Mouse (Mus musculus) cortical plate, adult 2 months (tissue): Measurements from ENCODE around the gene Rmi1. TPM values are rescaled to one million over a fixed set of nuclear protein-coding genes. Genes with fewer than 3 reads are reported as not detected.
"Not testable (repeated sequence)": the region's sequence is repeated elsewhere in the genome, so short reads cannot be mapped to it uniquely, and the experiment has no call there.

ENCODE experiments used
- H3K27ac ChIP-seq: fragments of 200-500 bp; 2 replicates; pipeline ENCODE4 v1.5.1; 2012; ENCODE audit warnings: low read length, control low read depth, inconsistent platforms; ENCODE audit not compliant: insufficient read depth
- H3K4me1 ChIP-seq: fragments of 200-500 bp; 2 replicates; pipeline ENCODE4 v1.6.1; 2011; ENCODE audit warnings: low read length; ENCODE audit not compliant: control insufficient read depth, insufficient read depth
- H3K4me3 ChIP-seq: fragments of 200-500 bp; 2 replicates; pipeline ENCODE4 v1.5.1; 2011; ENCODE audit warnings: mild to moderate bottlenecking, low read length, control low read depth; ENCODE audit not compliant: insufficient read depth
- CTCF ChIP-seq: fragments of 200-500 bp; IDR thresholded peaks from 2 replicates; pipeline ENCODE4 v1.5.1; 2011; ENCODE audit warnings: mild to moderate bottlenecking, control low read depth, low read length; ENCODE audit not compliant: insufficient read depth; ENCODE audit errors: extremely low read depth
- POLR2A ChIP-seq: fragments of 200-500 bp; IDR thresholded peaks from 2 replicates; pipeline ENCODE4 v1.6.1; 2011; ENCODE audit warnings: mild to moderate bottlenecking, low read length, control low read depth; ENCODE audit not compliant: insufficient read depth; ENCODE audit errors: extremely low read depth
- polyA plus RNA-seq: library from polyadenylated mRNA; depleted of rRNA; stranded (reverse); fragments of >200 nt; gene quantifications from 2 replicates; pipeline ENCODE4 v1.2.3, GENCODE M21; 2012; rRNA removed

The Rmi1 gene
- polyA plus RNA-seq, 1 experiment: 12.2 TPM

DNA sequence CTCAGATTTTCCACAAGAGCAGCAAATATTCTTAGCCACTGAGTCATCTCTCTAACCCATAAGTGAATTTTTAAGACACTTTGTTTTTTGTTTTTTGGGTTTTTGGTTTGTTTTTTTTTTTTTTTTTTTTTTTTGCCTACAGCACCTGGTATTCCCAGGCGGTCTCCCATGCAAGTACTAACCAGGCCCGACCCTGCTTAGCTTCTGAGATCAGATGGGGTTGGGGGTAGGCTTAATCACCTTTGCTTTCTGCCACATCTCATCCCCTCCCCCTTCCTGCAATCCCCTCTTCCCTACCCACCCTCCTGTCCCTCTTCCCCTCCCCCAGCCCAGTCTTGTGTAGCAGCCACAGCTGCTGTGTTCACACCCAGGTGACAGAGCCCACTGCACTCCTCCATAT lies 37.7 kb downstream of the Rmi1 start:
- Histone ChIP-seq H3K4me1 (no peaks in the 10 kb centered on the region), H3K4me3 (no peak overlapping the region), H3K27ac (no peak overlapping the region)
- no peak for TF ChIP-seq POLR2A
- TF ChIP-seq CTCF: no peak

DNA sequence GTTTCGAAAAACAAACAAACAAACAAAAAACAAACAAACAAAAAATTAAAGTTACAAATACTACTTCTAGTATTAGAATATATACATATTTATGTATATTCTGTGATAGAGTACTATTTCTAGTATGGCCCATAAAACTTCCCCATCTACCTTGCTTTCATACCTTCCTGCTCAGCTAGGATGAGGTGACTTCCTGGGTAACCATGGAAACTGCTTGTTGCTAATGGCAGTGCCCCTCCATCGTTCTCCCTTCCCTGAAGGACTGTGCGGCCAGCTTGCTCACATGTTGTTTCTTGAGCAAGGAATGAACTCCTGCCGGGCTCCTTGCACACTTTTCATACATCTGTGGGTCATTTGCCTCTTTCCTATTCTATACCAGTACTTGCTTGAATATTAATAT lies 41.3 kb downstream of the Rmi1 start:
- H3K4me3 ChIP-seq: no peak overlapping the region
- H3K27ac ChIP-seq: no peak overlapping the region
- TF ChIP-seq POLR2A (no peak), CTCF (no peak)
- no peaks in the 10 kb centered on the region for H3K4me1 ChIP-seq

GRCm38 (mm10) chr13:58443787-58444186 lies 41.7 kb downstream of the Rmi1 start:
- no peak for TF ChIP-seq POLR2A
- TF ChIP-seq CTCF: no peak
- no peak overlapping the region for H3K4me3 ChIP-seq
- H3K4me1 ChIP-seq: no peaks in the 10 kb centered on the region
- H3K27ac ChIP-seq: no peak overlapping the region

DNA sequence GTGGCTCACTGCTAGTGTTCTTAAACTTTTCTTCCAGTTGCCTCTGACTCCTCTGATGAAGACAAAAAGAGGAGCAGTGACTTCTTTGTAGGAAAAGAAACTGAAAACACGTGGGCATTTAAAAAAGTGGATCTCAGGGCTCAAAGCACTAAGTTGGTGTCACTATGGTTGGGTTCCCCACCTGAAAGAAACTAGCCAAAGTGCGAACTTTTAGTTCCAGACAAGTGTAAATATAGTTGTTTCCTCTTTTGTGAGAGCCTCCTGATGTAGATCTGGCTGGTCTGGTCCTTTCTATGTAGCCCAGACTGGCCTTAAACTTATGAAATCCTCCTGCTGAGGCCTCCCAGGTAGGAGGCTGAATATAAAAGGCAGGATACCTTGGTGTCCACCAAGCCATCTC lies 44.5 kb downstream of the Rmi1 start:
- Histone ChIP-seq H3K4me1 (no peaks in the 10 kb centered on the region), H3K4me3 (no peak overlapping the region), H3K27ac (no peak overlapping the region)
- TF ChIP-seq CTCF (no peak), POLR2A (no peak)

- no peaks in the 10 kb centered on the region for H3K4me1 ChIP-seq
Measured at GRCm38 (mm10) chr13:58450459-58451182, 48.6 kb downstream of the Rmi1 start.

DNA sequence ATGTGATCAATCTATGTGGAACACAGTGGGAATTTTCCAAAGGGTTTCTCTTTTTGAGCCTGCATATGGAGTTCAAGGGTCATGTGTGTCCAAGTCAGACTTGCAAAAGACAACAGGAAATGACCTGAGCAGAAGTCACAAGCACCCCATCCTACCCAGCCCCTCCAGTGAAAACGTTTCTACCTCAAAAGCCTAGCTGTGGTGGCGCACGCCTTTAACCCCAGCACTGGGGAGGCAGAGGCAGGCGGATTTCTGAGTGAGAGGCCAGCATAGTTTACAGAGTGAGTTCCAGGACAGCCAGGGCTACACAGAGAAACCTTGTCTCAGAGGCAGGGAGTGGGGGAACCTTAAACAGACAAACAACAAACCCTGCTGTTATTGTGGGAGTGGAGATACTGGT lies 50.2 kb downstream of the Rmi1 start:
- Histone ChIP-seq H3K27ac (no peak overlapping the region), H3K4me1 (no peaks in the 10 kb centered on the region), H3K4me3 (no peak overlapping the region)
- TF ChIP-seq POLR2A: no peak
- no peak for TF ChIP-seq CTCF

More at GRCm38 (mm10) chr13:58450459-58451182, 48.6 kb downstream of the Rmi1 start:
- no peak overlapping the region for H3K27ac ChIP-seq
- H3K4me3 ChIP-seq: no peak overlapping the region
- TF ChIP-seq POLR2A (no peak), CTCF (no peak)

DNA sequence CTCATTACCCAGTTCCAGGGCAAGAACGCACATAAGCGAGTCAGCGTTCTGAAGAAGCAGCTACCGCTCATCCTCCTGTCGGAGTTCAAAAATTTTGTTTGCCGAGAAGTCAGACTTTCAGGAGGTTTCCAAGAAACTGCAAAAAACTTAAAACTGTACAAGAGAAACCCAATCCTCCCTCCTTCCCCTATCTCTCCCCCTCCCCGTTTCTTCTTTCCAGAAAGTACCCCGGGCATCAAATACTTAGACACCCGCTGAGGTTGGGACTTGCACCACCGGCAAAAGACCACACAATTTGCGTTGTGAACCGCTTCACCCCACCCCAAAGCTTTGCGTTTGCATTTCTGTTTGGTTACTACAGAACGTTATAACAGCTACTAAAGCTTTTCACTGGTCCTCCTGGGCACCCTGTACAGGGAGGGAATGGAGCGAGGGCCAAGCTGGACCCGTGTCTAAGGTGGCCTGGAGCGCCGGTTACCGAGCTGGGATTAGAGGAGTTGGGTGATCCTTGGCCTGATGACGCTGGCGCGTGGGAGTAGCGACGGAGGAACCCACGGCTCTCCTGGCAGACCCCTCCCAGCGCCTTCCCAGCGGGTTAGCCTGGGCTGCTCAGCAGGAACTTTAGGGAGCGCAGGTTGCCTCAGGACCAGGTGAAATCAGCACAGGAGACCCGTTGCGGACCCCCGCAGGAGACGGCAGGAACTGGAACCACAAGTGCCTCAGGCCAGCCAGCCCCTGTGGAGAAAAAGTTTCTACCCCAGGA lies 50.8 kb downstream of the Rmi1 start:
- no peak overlapping the region for H3K4me3 ChIP-seq
- no peak overlapping the region for H3K27ac ChIP-seq
- TF ChIP-seq CTCF: no peak
- no peak for TF ChIP-seq POLR2A
- H3K4me1 ChIP-seq: no peaks in the 10 kb centered on the region

DNA sequence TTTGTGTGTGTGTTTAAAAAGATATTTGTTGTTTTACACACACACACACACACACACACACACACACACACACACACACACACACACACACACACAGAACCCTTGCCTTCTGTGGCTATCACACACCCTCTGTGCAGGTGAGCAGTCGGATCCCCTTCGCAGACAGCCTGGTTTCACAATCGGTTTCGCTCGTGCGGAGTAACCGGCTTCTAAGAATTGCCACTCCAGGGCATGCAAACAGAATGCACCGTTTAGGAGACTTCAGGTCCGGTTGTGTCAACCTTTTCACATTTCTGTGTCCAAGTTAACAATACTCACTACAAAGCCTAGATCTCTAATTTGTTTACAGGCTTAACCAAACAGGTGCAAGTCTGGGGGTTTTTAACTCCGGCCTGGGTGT lies 51.5 kb downstream of the Rmi1 start:
- Histone ChIP-seq H3K4me1 (no peaks in the 10 kb centered on the region), H3K4me3 (no peak overlapping the region)
- TF ChIP-seq POLR2A: no peak
- no peak for TF ChIP-seq CTCF

GRCm38 (mm10) chr13:58456547-58456946 lies 54.5 kb downstream of the Rmi1 start:
- no peaks in the 10 kb centered on the region for H3K4me1 ChIP-seq
- no peak overlapping the region for H3K4me3 ChIP-seq
- no peak overlapping the region for H3K27ac ChIP-seq
- no peak for TF ChIP-seq CTCF

More for the DNA sequence above, 51.5 kb downstream of the Rmi1 start:
- H3K27ac ChIP-seq: no peak overlapping the region

DNA sequence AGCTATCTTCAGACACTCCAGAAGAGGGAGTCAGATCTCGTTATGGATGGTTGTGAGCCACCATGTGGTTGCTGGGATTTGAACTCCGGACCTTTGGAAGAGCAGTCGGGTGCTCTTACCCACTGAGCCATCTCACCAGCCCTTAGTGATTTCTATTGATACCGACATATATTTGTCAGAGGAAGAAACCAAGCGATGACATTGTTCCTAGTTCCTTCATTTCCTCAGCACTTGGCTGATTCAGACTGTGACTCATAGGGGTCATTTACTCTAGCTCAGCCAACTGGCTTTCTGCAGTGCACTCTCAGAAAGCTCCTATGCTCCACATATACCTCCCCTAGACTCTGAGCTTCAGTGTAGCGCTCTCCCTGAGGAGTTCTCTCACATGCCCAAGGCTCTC lies 56.8 kb downstream of the Rmi1 start:
- not testable (repeated sequence) for H3K4me3 ChIP-seq, H3K27ac ChIP-seq, H3K4me1 ChIP-seq

Other genes starting within 250 kb of the Rmi1 start
- 24.1 and 24.2 TPM in 2 replicates for gene Idnk, start 244.6 kb upstream of the Rmi1 start, polyA plus RNA-seq
- gene Ubqln1, start 186.6 kb upstream of the Rmi1 start, polyA plus RNA-seq: 112 and 119 TPM in 2 replicates
- gene Gkap1, start 126.5 kb upstream of the Rmi1 start, polyA plus RNA-seq: 21.2 and 21.5 TPM in 2 replicates
- gene Kif27, start 43.1 kb upstream of the Rmi1 start, polyA plus RNA-seq: 1.5 and 1.6 TPM in 2 replicates
- gene 2210016F16Rik, start 17.0 kb upstream of the Rmi1 start, polyA plus RNA-seq: 7.8 and 8.3 TPM in 2 replicates
- gene Hnrnpk, start 1.1 kb downstream of the Rmi1 start, polyA plus RNA-seq: 341 and 350 TPM in 2 replicates
- gene Slc28a3, start 208.6 kb downstream of the Rmi1 start, polyA plus RNA-seq: not detected in 2 replicates